Mouse (Mus musculus) megakaryocyte, embryonic 14.5 days (primary cell): ENCODE measurements around the gene Trmt10b.
A peak's percentile ranks its signal among the peaks of the same experiment; 100 is the strongest.

Experiments used
- FLI1 ChIP-seq: IDR thresholded peaks from 2 replicates; pipeline ENCODE4 v1.6.1; 2012; ENCODE audit warnings: low read length, inconsistent platforms, mixed read lengths
- GATA1 ChIP-seq: IDR thresholded peaks from 3 replicates; pipeline ENCODE4 v1.6.1; 2012; ENCODE audit warnings: mixed read lengths, low read length, inconsistent platforms, borderline replicate concordance

DNA sequence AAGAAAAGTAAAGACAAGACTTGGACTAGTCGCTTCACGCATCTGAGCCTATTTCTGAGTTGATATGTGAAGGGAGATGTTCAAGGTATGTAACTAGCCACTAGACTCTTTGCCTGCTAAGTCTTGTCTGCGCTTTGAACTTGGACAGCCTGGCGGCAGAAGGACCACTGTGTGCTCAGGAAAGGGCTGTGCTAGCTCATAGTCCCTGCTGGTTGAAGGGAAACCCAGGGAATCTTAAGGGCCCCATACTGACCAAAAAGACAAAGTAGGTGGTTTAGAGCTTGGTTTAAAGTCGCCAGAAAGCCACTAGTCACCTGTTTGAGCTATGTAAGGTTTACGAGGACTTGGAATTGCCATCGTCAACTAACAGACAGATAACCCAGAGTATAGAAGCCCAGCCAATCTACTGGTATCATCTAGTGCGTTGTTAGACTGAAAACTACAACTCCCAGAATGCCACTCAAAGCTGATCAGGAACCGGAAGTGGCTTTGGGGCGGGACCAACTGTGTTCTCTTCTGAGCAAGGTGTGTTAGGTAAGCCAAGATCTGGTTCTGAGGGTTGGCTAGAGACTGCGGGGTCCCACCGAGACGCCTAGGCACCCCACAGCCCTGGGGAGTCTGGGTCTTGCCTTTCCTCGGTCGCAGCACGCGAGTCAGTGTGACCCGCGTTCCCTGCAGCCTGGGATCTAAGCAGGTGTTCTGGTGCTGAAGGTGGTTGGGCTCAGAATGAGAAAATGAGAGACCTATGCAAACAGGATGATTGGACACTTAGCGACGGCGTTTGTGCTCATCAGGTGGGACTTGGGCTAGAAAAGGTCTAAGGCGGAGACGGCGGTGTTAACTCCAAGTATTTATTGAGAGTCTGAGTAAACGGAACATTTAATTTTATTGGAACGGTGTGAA lies at the start of gene Trmt10b:
- TF ChIP-seq GATA1: no peak
- peak; percentile 57; the same call in 1 of the 2 replicates for TF ChIP-seq FLI1
